Mouse (Mus musculus) C2C12 (cell line): ENCODE measurements around the gene Dph7. TPM values are rescaled to one million over a fixed set of nuclear protein-coding genes. Genes with fewer than 3 reads are reported as not detected.
A peak's percentile ranks its signal among the peaks of the same experiment; 100 is the strongest.
"Not testable (repeated sequence)": the region's sequence is repeated elsewhere in the genome, so short reads cannot be mapped to it uniquely, and the experiment has no call there.

Source experiments
- H3K27me3 ChIP-seq: one replicate; pipeline ENCODE4 v1.6.1; 2011; ENCODE audit not compliant: control insufficient read depth, insufficient read depth, insufficient read length
- H3K36me3 ChIP-seq: one replicate; pipeline ENCODE4 v1.6.1; 2011; ENCODE audit not compliant: control insufficient read depth, insufficient read depth
- H3K4me3 ChIP-seq: one replicate; pipeline ENCODE4 v1.5.1; 2011; ENCODE audit warnings: mild to moderate bottlenecking, control low read depth; ENCODE audit not compliant: poor library complexity, insufficient read depth, severe bottlenecking
- H3K79me2 ChIP-seq: one replicate; pipeline ENCODE4 v1.6.1; 2011; ENCODE audit not compliant: control insufficient read depth, insufficient read depth
- H3K79me3 ChIP-seq: one replicate; pipeline ENCODE4 v1.6.1; 2011; ENCODE audit warnings: low read depth, control low read depth
- H3ac ChIP-seq: one replicate; pipeline ENCODE3; 2011; ENCODE audit warnings: low read depth; ENCODE audit not compliant: control insufficient read depth, insufficient read length
- CEBPB ChIP-seq: IDR thresholded peaks from one replicate; pipeline ENCODE4 v1.6.1; 2011; ENCODE audit warnings: low read depth, mild to moderate bottlenecking, control low read depth, moderate library complexity
- CTCF ChIP-seq: IDR thresholded peaks from one replicate; pipeline ENCODE4 v1.5.1; 2011; ENCODE audit not compliant: control insufficient read depth, insufficient read depth, insufficient read length
- FOSL1 ChIP-seq: IDR thresholded peaks from one replicate; pipeline ENCODE4 v1.8.0; 2011; ENCODE audit warnings: mild to moderate bottlenecking, low read length; ENCODE audit not compliant: poor library complexity, insufficient read depth, severe bottlenecking
- MAX ChIP-seq: IDR thresholded peaks from one replicate; pipeline ENCODE4 v1.6.1; 2011; ENCODE audit warnings: mild to moderate bottlenecking, control low read depth
- MYOD1 ChIP-seq: IDR thresholded peaks from one replicate; pipeline ENCODE4 v1.6.1; 2011; ENCODE audit warnings: low read depth; ENCODE audit not compliant: control insufficient read depth, insufficient read length
- MYOG ChIP-seq: IDR thresholded peaks from one replicate; pipeline ENCODE4 v1.6.1; 2011; ENCODE audit not compliant: control insufficient read depth, insufficient read length; ENCODE audit errors: extremely low read depth
- USF1 ChIP-seq: IDR thresholded peaks from one replicate; pipeline ENCODE4 v1.6.1; 2011; ENCODE audit warnings: low read depth, mild to moderate bottlenecking, control low read depth, moderate library complexity
- polyA plus RNA-seq: library from polyadenylated mRNA; unstranded; fragments of >200 nt; fragmentation: generic; extraction: Trizol; gene quantifications from one replicate; pipeline ENCODE4 v1.2.1, GENCODE M21; 2012; ENCODE audit warnings: missing spikeins

Gene Dph7
- polyA plus RNA-seq, 1 experiment, result 13.9 TPM

DNA sequence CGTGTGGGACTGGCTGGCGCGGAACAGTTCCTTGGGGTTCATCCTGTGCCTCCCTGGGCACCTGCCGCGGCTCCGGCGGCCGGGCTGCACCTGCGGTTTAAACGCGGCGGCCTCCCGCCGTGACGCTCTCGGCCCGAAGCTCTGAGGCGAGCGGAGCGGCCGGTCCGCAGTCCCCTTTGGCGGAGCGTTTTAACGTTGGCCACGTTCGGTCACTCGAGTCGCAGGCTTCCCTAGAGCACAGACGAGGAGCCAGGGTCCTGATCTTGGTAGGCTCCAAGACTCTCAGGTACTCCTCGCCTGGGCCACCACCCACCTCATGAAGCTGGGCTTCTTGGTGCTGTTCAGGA, 12.0 kb upstream of the Dph7 start:
- H3K36me3 ChIP-seq, result peaks cover 38% of the 10 kb centered on the region
- peak overlapping the region; percentile 82 for H3K4me3 ChIP-seq
- peaks cover 34% of the 10 kb centered on the region for H3K79me2 ChIP-seq
- no peak for TF ChIP-seq MAX
- TF ChIP-seq MYOD1, result no peak
- no peak for TF ChIP-seq USF1
- TF ChIP-seq FOSL1, result no peak
- no peak for TF ChIP-seq MYOG
- no peak for TF ChIP-seq CEBPB
- H3K79me3 ChIP-seq, result peaks cover 12% of the 10 kb centered on the region
- H3ac ChIP-seq, result peak overlapping the region; percentile 96
- peaks cover 7% of the 10 kb centered on the region for H3K27me3 ChIP-seq

DNA sequence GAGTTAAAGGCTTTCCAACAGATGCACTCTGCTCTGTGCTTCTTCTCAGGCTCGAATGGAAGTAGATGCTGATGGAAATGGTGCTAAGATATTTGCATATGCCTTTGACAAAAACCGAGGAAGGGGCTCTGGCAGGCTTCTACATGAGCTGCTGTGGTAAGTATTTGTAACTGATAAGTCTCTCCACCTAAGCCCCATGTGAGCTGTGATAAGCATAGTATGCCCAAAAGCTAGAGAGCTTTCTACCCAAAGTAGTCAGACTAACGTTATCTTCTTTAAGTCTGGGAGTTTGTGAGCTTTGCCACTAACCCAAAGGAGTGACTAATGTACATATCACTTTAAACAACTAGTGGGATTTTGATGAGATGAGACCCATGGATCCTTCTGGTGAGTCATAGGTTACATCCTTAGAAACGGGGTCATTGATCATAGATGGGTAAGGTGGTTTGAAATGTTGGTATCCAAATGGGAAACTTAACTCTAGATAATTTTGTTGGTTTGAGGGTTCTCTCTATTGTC, 9.6 kb upstream of the Dph7 start:
- no peaks in the 10 kb centered on the region for H3K27me3 ChIP-seq
- H3K36me3 ChIP-seq, result peaks cover 62% of the 10 kb centered on the region
- H3K4me3 ChIP-seq, result no peak overlapping the region
- H3K79me2 ChIP-seq, result peaks cover 42% of the 10 kb centered on the region
- no peak for TF ChIP-seq MYOD1
- TF ChIP-seq USF1, result no peak
- TF ChIP-seq CTCF, result no peak
- no peak for TF ChIP-seq FOSL1
- no peak for TF ChIP-seq CEBPB
- no peak for TF ChIP-seq MYOG
- no peak for TF ChIP-seq MAX
- H3K79me3 ChIP-seq, result peaks cover 16% of the 10 kb centered on the region
- H3ac ChIP-seq, result no peak overlapping the region

DNA sequence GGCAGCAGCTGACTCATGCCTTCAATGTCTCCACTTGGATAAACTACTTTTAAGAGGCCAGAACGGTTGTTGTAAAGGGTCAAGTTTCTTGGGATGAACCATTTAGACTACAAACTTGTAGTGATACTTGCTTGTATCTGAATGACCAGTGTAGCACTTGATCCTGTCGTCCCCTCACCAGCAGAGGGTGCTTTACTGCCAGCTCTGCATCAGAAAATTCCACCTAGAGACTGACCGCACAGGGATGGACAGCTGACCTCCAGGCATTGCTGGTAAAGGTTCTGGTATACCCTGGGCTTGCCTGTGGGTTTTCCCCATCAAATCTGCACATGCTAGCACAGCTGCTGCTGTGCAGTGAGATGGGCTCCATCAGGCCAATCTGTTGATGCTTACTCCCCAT, 1.3 kb upstream of the Dph7 start:
- H3K79me3 ChIP-seq, result peaks cover 4% of the 10 kb centered on the region
- TF ChIP-seq USF1, result no peak
- no peak for TF ChIP-seq MYOD1
- no peak for TF ChIP-seq MAX
- TF ChIP-seq CTCF, result peak; percentile 52
- H3K36me3 ChIP-seq, result peaks cover 56% of the 10 kb centered on the region
- H3K27me3 ChIP-seq, result no peaks in the 10 kb centered on the region
- H3K79me2 ChIP-seq, result peaks cover 11% of the 10 kb centered on the region
- H3ac ChIP-seq, result no peak overlapping the region
- H3K4me3 ChIP-seq, result no peak overlapping the region

DNA sequence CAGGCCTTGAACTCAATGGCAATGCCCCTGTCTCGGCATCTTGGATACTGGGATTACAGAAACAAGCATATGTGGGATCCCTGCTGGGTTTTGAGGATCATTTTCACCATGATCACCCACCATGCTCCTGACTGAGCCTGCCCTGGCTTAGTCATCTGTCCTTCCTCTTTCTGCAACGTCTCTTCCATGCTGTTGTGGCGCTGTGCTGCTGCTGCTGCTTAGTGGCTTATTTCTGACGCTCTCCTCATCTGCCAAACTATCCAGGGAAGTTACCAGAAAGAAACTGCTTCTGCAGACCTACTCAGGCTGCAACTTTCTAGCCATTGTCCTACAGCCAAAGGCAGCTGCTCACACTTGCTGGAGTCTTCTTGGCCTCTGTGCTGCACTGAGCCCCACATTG, 8.2 kb downstream of the Dph7 start:
- no peaks in the 10 kb centered on the region for H3K27me3 ChIP-seq
- no peak overlapping the region for H3ac ChIP-seq
- peaks cover 24% of the 10 kb centered on the region for H3K36me3 ChIP-seq
- peaks cover 12% of the 10 kb centered on the region for H3K79me3 ChIP-seq
- no peak overlapping the region for H3K4me3 ChIP-seq
- peaks cover 17% of the 10 kb centered on the region for H3K79me2 ChIP-seq
- TF ChIP-seq USF1 (no peak), CTCF (no peak)

DNA sequence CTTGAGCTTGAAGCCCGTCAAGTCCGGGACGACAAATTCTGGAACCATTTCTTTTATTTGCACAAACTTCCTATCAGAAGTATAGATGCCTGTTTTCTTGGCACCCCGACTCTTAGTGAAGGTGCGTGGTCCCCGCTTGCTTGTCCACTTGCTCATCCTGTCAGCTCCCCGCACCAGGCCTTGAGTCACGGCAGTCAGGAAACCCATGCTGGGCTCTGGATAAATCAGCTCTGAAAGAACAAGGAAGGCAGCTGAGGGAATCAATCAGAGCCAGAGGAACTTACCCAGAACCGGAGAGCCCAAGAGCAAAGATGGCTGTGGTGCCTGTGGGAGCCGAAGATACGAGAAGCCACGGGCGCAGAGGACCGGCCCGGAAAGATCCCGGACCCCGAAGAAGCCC, 12.3 kb downstream of the Dph7 start:
- Histone ChIP-seq H3ac (peak overlapping the region; percentile 76), H3K79me3 (peaks cover 12% of the 10 kb centered on the region), H3K36me3 (peaks cover 24% of the 10 kb centered on the region), H3K79me2 (peaks cover 17% of the 10 kb centered on the region), H3K4me3 (peak overlapping the region; percentile 87)
- not testable (repeated sequence) for H3K27me3 ChIP-seq

DNA sequence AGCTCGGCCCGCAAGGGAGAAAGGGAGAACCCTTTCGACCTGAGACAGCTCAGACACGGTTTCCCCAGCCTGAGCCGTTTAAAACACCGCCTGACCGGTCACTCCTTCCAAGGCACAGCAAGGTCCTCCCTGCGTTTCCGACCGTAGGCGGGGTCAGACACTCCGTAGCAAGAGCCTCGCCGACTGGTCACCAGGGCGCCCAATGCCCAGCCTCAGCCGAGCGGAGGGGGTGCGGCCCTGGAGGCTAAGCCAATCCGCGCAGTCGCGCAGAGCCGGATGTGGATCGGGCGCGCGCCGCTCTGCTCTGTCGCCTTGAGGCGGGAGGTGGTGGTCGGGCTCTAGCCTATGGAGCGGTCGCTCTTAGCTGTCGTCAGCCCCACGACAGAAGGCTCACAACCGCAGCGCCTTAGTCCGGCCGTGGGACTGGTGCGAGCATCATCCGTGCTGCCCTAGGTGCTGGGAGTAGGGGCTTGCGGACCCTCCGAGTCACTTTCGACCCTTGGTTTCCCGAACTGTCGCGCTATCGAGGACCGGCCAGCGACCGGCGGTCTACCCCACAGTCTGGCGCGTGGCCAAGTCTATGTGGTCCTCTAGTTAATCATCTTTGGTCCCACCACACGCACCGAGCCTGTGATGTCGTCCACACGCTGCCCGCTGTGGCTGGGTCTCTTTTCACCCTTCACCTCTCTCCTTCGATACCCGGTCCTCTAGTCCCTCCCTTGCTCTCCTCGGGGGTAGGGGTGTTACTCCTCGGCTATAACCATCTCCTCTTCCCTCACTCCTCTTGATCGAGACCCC, 12.9 kb downstream of the Dph7 start, which contains the start of gene Mrpl41:
Gene Mrpl41, minus strand, starts transcription at position 193 of the 798 bp plus-strand sequence.
- H3K36me3 ChIP-seq, result peaks cover 24% of the 10 kb centered on the region
- H3ac ChIP-seq, result peak within 1 kb of the TSS; percentile 76
- peak within 1 kb of the TSS; percentile 87 for H3K4me3 ChIP-seq
- TF ChIP-seq CTCF, result no peak
- peak; percentile 61 for TF ChIP-seq MAX
- no peaks in the 10 kb centered on the region for H3K27me3 ChIP-seq
- peaks cover 12% of the 10 kb centered on the region for H3K79me3 ChIP-seq
- H3K79me2 ChIP-seq, result peaks cover 17% of the 10 kb centered on the region
